Mouse (Mus musculus) MEL (cell line): ENCODE measurements around the gene Wdr4. TPM values are rescaled to one million over a fixed set of nuclear protein-coding genes. Genes with fewer than 3 reads are reported as not detected.

Experiments
- DNase-seq: peaks from one replicate; pipeline ENCODE4 v3.0.0; 2011; ENCODE audit warnings: low read depth, low spot score
- H3K27ac ChIP-seq: 2 replicates; pipeline ENCODE4 v1.5.1; 2012; ENCODE audit warnings: low read depth, mild to moderate bottlenecking, control low read depth, low read length, moderate library complexity; ENCODE audit not compliant: control insufficient read depth
- H3K27me3 ChIP-seq, 2 experiments: fragments of 150-350 bp in 1 of 2; sonication (generic) in 1 of 2; 2 replicates each; pipeline ENCODE4 v1.6.1; 2012; ENCODE audit warnings: low read length in 2 of 2, mild to moderate bottlenecking in 2 of 2, improper control_type of control experiment in 1 of 2, moderate library complexity in 1 of 2; ENCODE audit not compliant: insufficient read depth in 2 of 2, control insufficient read depth in 1 of 2
- H3K36me3 ChIP-seq, 2 experiments: 2 replicates each; pipeline ENCODE4 v1.6.1; 2012 to 2014; ENCODE audit warnings: low read length in 2 of 2, improper control_type of control experiment in 1 of 2, inconsistent platforms in 1 of 2, mild to moderate bottlenecking in 1 of 2; ENCODE audit not compliant: insufficient read depth in 2 of 2, control insufficient read depth in 1 of 2
- H3K4me1 ChIP-seq, 2 experiments: fragments of 150-350 bp in 1 of 2; sonication (generic) in 1 of 2; 2 replicates each; pipeline ENCODE4 v1.6.1; 2012; ENCODE audit warnings: low read length in 2 of 2, improper control_type of control experiment in 1 of 2, mild to moderate bottlenecking in 1 of 2; ENCODE audit not compliant: insufficient read depth in 2 of 2, control insufficient read depth in 1 of 2
- H3K4me3 ChIP-seq, 2 experiments: fragments of 150-350 bp in 1 of 2; sonication (generic) in 1 of 2; 2 replicates each; pipeline ENCODE4 v1.5.1; 2012; ENCODE audit warnings: low read depth in 2 of 2, low read length in 2 of 2, mild to moderate bottlenecking in 2 of 2, moderate library complexity in 2 of 2, control low read depth in 1 of 2, improper control_type of control experiment in 1 of 2; ENCODE audit not compliant: control insufficient read depth in 1 of 2, insufficient read depth in 1 of 2
- H3K79me2 ChIP-seq: 2 replicates; pipeline ENCODE4 v1.6.1; 2012; ENCODE audit warnings: mild to moderate bottlenecking, low read length, moderate library complexity; ENCODE audit not compliant: control insufficient read depth, poor library complexity, insufficient read depth
- H3K9ac ChIP-seq: 2 replicates; pipeline ENCODE4 v1.6.1; 2012; ENCODE audit warnings: low read depth, mild to moderate bottlenecking, control low read depth, low read length, moderate library complexity; ENCODE audit not compliant: control insufficient read depth, poor library complexity, severe bottlenecking
- H3K9me3 ChIP-seq: fragments of 150-350 bp; sonication (generic); replicated peaks from 2 replicates; pipeline ENCODE4 v1.6.1; 2012; ENCODE audit warnings: mild to moderate bottlenecking, low read length, improper control_type of control experiment, moderate library complexity; ENCODE audit not compliant: insufficient read depth
- BHLHE40 ChIP-seq: IDR thresholded peaks from 2 replicates; pipeline ENCODE4 v1.6.1; 2012; ENCODE audit warnings: low read depth, mild to moderate bottlenecking, inconsistent platforms, low read length, improper control_type of control experiment, borderline replicate concordance
- CHD2 ChIP-seq: IDR thresholded peaks from 2 replicates; pipeline ENCODE4 v1.6.1; 2011; ENCODE audit warnings: low read length, improper control_type of control experiment
- CTCF ChIP-seq, 3 experiments: IDR thresholded peaks in 2 of 3; conservative IDR thresholded peaks in 1 of 3; 2 replicates each; pipeline ENCODE4 v1.5.1; 2011 to 2012; ENCODE audit warnings: low read length in 3 of 3, low read depth in 2 of 3, mild to moderate bottlenecking in 2 of 3, improper control_type of control experiment in 1 of 3, inconsistent platforms in 1 of 3, mixed read lengths in 1 of 3, moderate library complexity in 1 of 3; ENCODE audit not compliant: control insufficient read depth in 1 of 3, insufficient read depth in 1 of 3, poor library complexity in 1 of 3, severe bottlenecking in 1 of 3
- EP300 ChIP-seq, 2 experiments: IDR thresholded peaks; 2 replicates each; pipeline ENCODE4 v1.6.1; 2011; ENCODE audit warnings: improper control_type of control experiment in 2 of 2, low read length in 2 of 2, low read depth in 1 of 2, mild to moderate bottlenecking in 1 of 2
- ETS1 ChIP-seq: IDR thresholded peaks from 2 replicates; pipeline ENCODE4 v1.6.1; 2012; ENCODE audit warnings: low read depth, mild to moderate bottlenecking, inconsistent platforms, low read length, improper control_type of control experiment, moderate library complexity
- GABPA ChIP-seq: IDR thresholded peaks from 2 replicates; pipeline ENCODE4 v1.6.1; 2012; ENCODE audit warnings: low read depth, mild to moderate bottlenecking, inconsistent platforms, low read length, improper control_type of control experiment, moderate library complexity
- KAT2A ChIP-seq: conservative IDR thresholded peaks from 2 replicates; pipeline ENCODE4 v1.6.1; 2012; ENCODE audit warnings: low read depth, low read length, improper control_type of control experiment, inconsistent platforms
- MAX ChIP-seq: IDR thresholded peaks from 2 replicates; pipeline ENCODE4 v1.6.1; 2011; ENCODE audit warnings: low read length, improper control_type of control experiment
- MYC ChIP-seq: IDR thresholded peaks from 2 replicates; pipeline ENCODE4 v1.6.1; 2011; ENCODE audit warnings: low read depth, mild to moderate bottlenecking, low read length, improper control_type of control experiment, moderate library complexity
- NRF1 ChIP-seq: IDR thresholded peaks from 2 replicates; pipeline ENCODE4 v1.6.1; 2014; ENCODE audit warnings: low read depth, mild to moderate bottlenecking, inconsistent platforms, low read length, improper control_type of control experiment, moderate library complexity; ENCODE audit not compliant: poor library complexity, insufficient read depth, severe bottlenecking
- POLR2A ChIP-seq, 2 experiments: IDR thresholded peaks; 2 replicates each; pipeline ENCODE4 v1.6.1; 2011 to 2012; ENCODE audit warnings: low read length in 2 of 2, mild to moderate bottlenecking in 2 of 2, control low read depth in 1 of 2, improper control_type of control experiment in 1 of 2, low read depth in 1 of 2, moderate library complexity in 1 of 2; ENCODE audit not compliant: control insufficient read depth in 1 of 2, insufficient read depth in 1 of 2, poor library complexity in 1 of 2
- POLR2AphosphoS2 ChIP-seq: IDR thresholded peaks from 2 replicates; pipeline ENCODE4 v1.6.1; 2011; ENCODE audit warnings: low read length, improper control_type of control experiment
- POLR2AphosphoS5 ChIP-seq: IDR thresholded peaks from 2 replicates; pipeline ENCODE4 v1.6.1; 2012; ENCODE audit warnings: low read depth, borderline replicate concordance, mild to moderate bottlenecking, inconsistent platforms, low read length, moderate library complexity, mixed read lengths
- RAD21 ChIP-seq: IDR thresholded peaks from 2 replicates; pipeline ENCODE4 v1.6.1; 2011; ENCODE audit warnings: mild to moderate bottlenecking, low read depth, low read length, improper control_type of control experiment
- RCOR1 ChIP-seq: IDR thresholded peaks from 2 replicates; pipeline ENCODE4 v1.6.1; 2012; ENCODE audit warnings: low read depth, mild to moderate bottlenecking, inconsistent platforms, low read length, improper control_type of control experiment
- SMC3 ChIP-seq: IDR thresholded peaks from 2 replicates; pipeline ENCODE4 v1.6.1; 2011; ENCODE audit warnings: low read depth, low read length, improper control_type of control experiment
- TAL1 ChIP-seq: IDR thresholded peaks from 2 replicates; pipeline ENCODE4 v1.6.1; 2012; ENCODE audit warnings: mild to moderate bottlenecking, inconsistent platforms, low read length, moderate library complexity, mixed read lengths
- USF2 ChIP-seq, 2 experiments: IDR thresholded peaks; 2 replicates each; pipeline ENCODE4 v1.6.1; 2011 to 2012; ENCODE audit warnings: improper control_type of control experiment in 2 of 2, low read length in 2 of 2, borderline replicate concordance in 1 of 2, inconsistent platforms in 1 of 2, low read depth in 1 of 2, mild to moderate bottlenecking in 1 of 2; ENCODE audit not compliant: insufficient read depth in 1 of 2
- ZC3H11A ChIP-seq: IDR thresholded peaks from 2 replicates; pipeline ENCODE4 v1.6.1; 2012; ENCODE audit warnings: low read depth, mild to moderate bottlenecking, inconsistent platforms, low read length, improper control_type of control experiment
- ZKSCAN1 ChIP-seq: IDR thresholded peaks from 2 replicates; pipeline ENCODE4 v1.6.1; 2012; ENCODE audit warnings: low read depth, mild to moderate bottlenecking, inconsistent platforms, low read length, improper control_type of control experiment, moderate library complexity
- polyA plus RNA-seq, 2 experiments: library from polyadenylated mRNA; stranded (reverse) in 1 of 2; unstranded in 1 of 2; fragments of >175 nt in 1 of 2; fragments of >200 nt in 1 of 2; gene quantifications; 2 replicates each; pipeline versions ENCODE4 v1.2.1 to v1.2.4; 2012; ENCODE audit warnings: low replicate concordance in 2 of 2, low read depth in 1 of 2; ENCODE audit not compliant: insufficient read length in 2 of 2, insufficient read depth in 1 of 2, missing spikeins in 1 of 2
- total RNA-seq: library from RNA; depleted of rRNA; stranded (reverse); fragments of 300-350 nt; gene quantifications from 2 replicates; pipeline ENCODE4 v1.2.3, GENCODE M21; 2012

Gene Wdr4
- total and polyA plus RNA-seq, 3 experiments: 109 to 118 TPM; not detected in 1

DNA sequence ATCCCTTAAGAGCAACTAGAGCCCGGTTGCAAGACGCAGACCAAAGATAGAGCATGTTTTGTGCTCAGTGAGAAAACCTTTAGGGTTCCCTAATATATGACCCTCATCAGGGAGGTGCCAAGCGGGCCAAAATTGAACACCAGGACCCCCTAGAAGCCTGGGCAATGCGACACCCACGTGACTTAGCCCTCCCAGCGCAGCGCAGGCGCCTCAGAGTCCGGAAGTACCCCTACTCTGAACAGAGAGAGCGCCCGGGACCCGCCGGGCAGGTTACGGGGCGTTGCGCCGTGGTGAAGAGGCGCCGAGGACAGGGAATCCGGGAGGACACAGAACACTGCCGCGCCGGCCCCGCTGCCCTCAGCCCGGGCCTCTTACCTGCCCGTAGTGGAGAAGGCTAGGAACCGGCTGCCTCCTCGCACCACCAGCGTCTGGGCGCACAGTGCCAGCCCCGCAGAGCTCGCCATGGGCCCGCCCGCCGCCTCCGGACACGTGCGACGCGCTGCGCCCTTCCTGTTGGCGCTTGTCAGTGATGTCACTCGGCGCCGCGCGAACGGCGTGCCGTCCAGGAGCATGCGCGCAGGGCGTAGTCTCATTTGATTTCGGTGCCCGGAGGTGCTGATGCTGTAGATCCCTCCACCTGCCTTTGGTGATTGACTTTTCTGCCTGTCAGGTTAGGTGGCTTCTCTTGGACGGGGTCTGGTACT lies 7.8 kb downstream of the Wdr4 start (continued):
- TF ChIP-seq ZKSCAN1 (no peak), CHD2 (no peak), POLR2AphosphoS5 (no peak), USF2 (IDR thresholded peaks at IDR 0.05; ENCODE audit: borderline replicate concordance in 1 of 2, insufficient read depth in 1 of 2, low read depth in 1 of 2, low read length in 2 of 2) (peak in 1 of 2 experiments; percentile 64; a peak in 1 of 4 replicates), MAX (peak; percentile 98), KAT2A (no peak; the same call in 1 of the 2 replicates)

DNA sequence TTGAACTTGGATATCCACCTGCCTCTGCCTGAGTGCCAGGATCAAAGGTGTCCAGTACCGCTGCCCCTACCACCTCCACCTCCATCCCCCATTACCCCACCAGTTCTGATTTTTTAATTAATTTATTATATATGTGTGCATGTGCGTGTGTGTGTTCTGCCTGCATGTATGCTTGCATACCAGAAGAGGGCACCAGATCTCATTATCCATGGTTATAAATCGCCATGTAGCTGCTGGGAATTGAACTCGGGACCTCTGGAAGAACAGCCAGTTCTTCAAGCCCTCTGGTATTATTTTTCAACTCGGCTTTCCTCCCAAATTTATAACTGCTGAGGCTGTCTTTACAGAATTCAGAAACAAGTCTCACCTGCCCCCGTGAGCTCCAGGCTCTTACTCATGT lies 8.8 kb downstream of the Wdr4 start:
- peaks cover 0 to 12% of the 10 kb centered on the region in 2 experiments; a peak in 2 of 4 replicates for H3K4me1 ChIP-seq
- TF ChIP-seq RCOR1: no peak
- TF ChIP-seq POLR2A (IDR thresholded peaks at IDR 0.05; ENCODE audit: control insufficient read depth in 1 of 2, insufficient read depth in 1 of 2, low read depth in 1 of 2, low read length in 2 of 2, poor library complexity in 1 of 2): no peak
- no peak for TF ChIP-seq BHLHE40
- TF ChIP-seq SMC3: peak; percentile 36
- TF ChIP-seq POLR2AphosphoS2: no peak
- TF ChIP-seq RAD21: no peak; the same call in 1 of the 2 replicates
- no peak for TF ChIP-seq GABPA
- no peak for TF ChIP-seq NRF1
- no peak for TF ChIP-seq MYC
- no peak for TF ChIP-seq EP300 (IDR thresholded peaks at IDR 0.05; ENCODE audit: low read depth in 1 of 2, low read length in 2 of 2)
- no peak for TF ChIP-seq MAX
- TF ChIP-seq ZC3H11A: no peak
- TF ChIP-seq USF2 (IDR thresholded peaks at IDR 0.05; ENCODE audit: borderline replicate concordance in 1 of 2, insufficient read depth in 1 of 2, low read depth in 1 of 2, low read length in 2 of 2): no peak
- no peak for TF ChIP-seq ETS1
- no peak for TF ChIP-seq TAL1
- peak; percentile 35 to 41 (median 36); a peak in 5 of 6 replicates for TF ChIP-seq CTCF (IDR thresholded peaks at IDR 0.05 in 2 of 3, conservative IDR thresholded peaks at IDR 0.05 in 1 of 3; ENCODE audit: control insufficient read depth in 1 of 3, insufficient read depth in 1 of 3, low read depth in 2 of 3, low read length in 3 of 3, poor library complexity in 1 of 3, severe bottlenecking in 1 of 3)
- TF ChIP-seq, all 39 proteins: peak for 2
- Histone ChIP-seq H3K36me3 (peaks cover 5 to 14% of the 10 kb centered on the region in 2 experiments; a peak in 3 of 4 replicates), H3K4me3 (peak overlapping the region; percentile 58 to 82), H3K9ac (peak overlapping the region; percentile 90), H3K27ac (no peak overlapping the region; the same call in 1 of the 2 replicates), H3K9me3 (no peaks in the 10 kb centered on the region), H3K27me3 (no peaks in the 10 kb centered on the region), H3K79me2 (peaks cover 34% of the 10 kb centered on the region)
- peak; percentile 57 for DNase-seq
